Comparison of ENCODE assay signal across 20 mouse cellular contexts in the genomic region with DNA sequence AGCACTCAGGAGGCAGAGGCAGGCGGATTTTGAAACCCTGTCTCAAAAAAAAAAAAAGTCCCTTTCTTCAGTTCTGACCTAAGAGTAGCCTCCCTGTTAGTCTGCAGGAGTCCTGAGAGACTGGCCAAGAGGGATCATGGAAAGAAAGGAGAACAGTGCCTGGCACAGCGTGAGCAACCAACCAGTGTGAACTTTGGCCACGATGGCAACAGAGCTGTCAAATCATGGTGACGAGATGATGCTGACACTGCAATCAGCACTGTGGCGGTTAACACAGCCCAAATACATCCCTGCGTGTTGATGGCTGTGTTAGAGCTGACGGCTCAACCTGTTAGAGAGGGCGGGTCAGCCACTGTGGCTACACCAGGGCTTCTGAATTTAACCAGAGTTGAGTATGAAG.
"Had no signal": no experiment of that assay in that cellular context is flagged by ENCODE, and none has a peak within 500 bp of the region (broad histone marks: within the 10 kb centered on the region; RNA-seq: fewer than 3 reads in every experiment).

No protein-coding gene starts in this region.

- H3K36me3 ChIP-seq: lung, embryonic 15.5 days; neural tube, embryonic 13.5 days; neural tube, embryonic 15.5 days had no signal

- H3K4me2 ChIP-seq: lung, embryonic 15.5 days; midbrain, embryonic 12.5 days; neural tube, embryonic 13.5 days; neural tube, embryonic 15.5 days had no signal

- H3K27me3 ChIP-seq: lung, embryonic 15.5 days; midbrain, embryonic 12.5 days; neural tube, embryonic 15.5 days had no signal

- ATAC-seq: lung, postnatal 0 days; midbrain, embryonic 16.5 days had no signal

- H3K9me3 ChIP-seq: lung, embryonic 15.5 days; midbrain, embryonic 12.5 days; neural tube, embryonic 13.5 days; neural tube, embryonic 15.5 days had no signal

- DNase-seq: lung, adult 2 months; lung, postnatal 14 days; lung, postnatal 36 days; midbrain, embryonic 14.5 days; retina, postnatal 1 day; right cerebral cortex, adult 18-20 months; right cerebral cortex, postnatal 25 days; right cerebral cortex, postnatal 4 days; spleen, adult 18-20 months; thymus, adult 18-20 months; thymus, postnatal 14 days; thymus, postnatal 36 days had no signal

- H3K4me3 ChIP-seq: lung, embryonic 15.5 days; midbrain, embryonic 10.5 days; midbrain, embryonic 12.5 days; myocyte; neural tube, embryonic 13.5 days; neural tube, embryonic 15.5 days had no signal

- H3K9ac ChIP-seq: lung, embryonic 15.5 days; midbrain, embryonic 12.5 days; neural tube, embryonic 13.5 days; neural tube, embryonic 15.5 days had no signal

- H3K27ac ChIP-seq: lung, embryonic 15.5 days; midbrain, embryonic 10.5 days; midbrain, embryonic 12.5 days; neural tube, embryonic 13.5 days; neural tube, embryonic 15.5 days had no signal
